Mouse (Mus musculus) stomach, postnatal 0 days (tissue): ENCODE data around the gene Nexmif. TPM values are rescaled to one million over a fixed set of nuclear protein-coding genes. Genes with fewer than 3 reads are reported as not detected.
"Not testable (repeated sequence)": the region's sequence is repeated elsewhere in the genome, so short reads cannot be mapped to it uniquely, and the experiment has no call there.

Experiments used
- ATAC-seq: fragments of 200-750 bp; cut with Nextera tagmentation; 2 replicates; pipeline ENCODE4 v1.8.0; 2017; ENCODE audit not compliant: low FRiP score, low TSS enrichment
- DNase-seq: peaks from one replicate; pipeline ENCODE4 v3.0.0-alpha.2; 2016; ENCODE audit warnings: low spot score
- H3K27ac ChIP-seq: fragments of 300-500 bp; sonication (generic); replicated peaks from 2 replicates; pipeline ENCODE4 v1.5.1; 2014; ENCODE audit warnings: mild to moderate bottlenecking, control low read depth
- H3K27me3 ChIP-seq: fragments of 300-500 bp; sonication (generic); 2 replicates; pipeline ENCODE4 v1.6.1; 2014; ENCODE audit warnings: low read length; ENCODE audit not compliant: control insufficient read depth, insufficient read depth
- H3K36me3 ChIP-seq: fragments of 300-500 bp; sonication (generic); 2 replicates; pipeline ENCODE4 v1.6.1; 2014; ENCODE audit warnings: low read length, mixed read lengths; ENCODE audit not compliant: control insufficient read depth, insufficient read depth
- H3K4me1 ChIP-seq: fragments of 300-500 bp; sonication (generic); replicated peaks from 2 replicates; pipeline ENCODE4 v1.6.1; 2014; ENCODE audit warnings: antibody characterized with exemption; ENCODE audit not compliant: control insufficient read depth, insufficient read depth
- H3K4me2 ChIP-seq: fragments of 300-500 bp; sonication (generic); replicated peaks from 2 replicates; pipeline ENCODE4 v1.6.1; 2014; ENCODE audit warnings: low read depth, mild to moderate bottlenecking, control low read depth, moderate library complexity
- H3K4me3 ChIP-seq: fragments of 300-500 bp; sonication (generic); 2 replicates; pipeline ENCODE4 v1.5.1; 2014; ENCODE audit warnings: low read depth, low read length, control low read depth
- H3K9ac ChIP-seq: fragments of 300-500 bp; sonication (generic); 2 replicates; pipeline ENCODE4 v1.6.1; 2014; ENCODE audit warnings: mild to moderate bottlenecking, low read length, control low read depth, mixed read lengths
- H3K9me3 ChIP-seq: fragments of 300-500 bp; sonication (generic); 2 replicates; pipeline ENCODE4 v1.6.1; 2016; ENCODE audit warnings: low read length; ENCODE audit not compliant: control insufficient read depth
- CTCF ChIP-seq: IDR thresholded peaks from 2 replicates; pipeline ENCODE4 v1.5.1; 2016; ENCODE audit warnings: antibody characterized with exemption, low read depth, mild to moderate bottlenecking, moderate library complexity
- EP300 ChIP-seq: optimal IDR thresholded peaks from 2 replicates; pipeline ENCODE3; 2016; ENCODE audit warnings: antibody characterized with exemption
- WGBS: fragments of 180-500 bp; shearing (Covaris S2); extraction: QIAGEN DNeasy Blood & Tissue Kit; methylation state at CpG from one replicate; pipeline ENCODE4 v1.1.7; 2014; 5-methylcytosine and 5-hydroxymethylcytosine counted together
- polyA plus RNA-seq: library from polyadenylated mRNA; unstranded; fragments of >200 nt; fragmentation: Nextera tagmentation; extraction: Ambion mirVana; gene quantifications from 2 replicates; pipeline ENCODE4 v1.2.1, GENCODE M21; 2015

Nexmif gene
- polyA plus RNA-seq, 1 experiment from 2014 or later: 0.33 TPM

DNA sequence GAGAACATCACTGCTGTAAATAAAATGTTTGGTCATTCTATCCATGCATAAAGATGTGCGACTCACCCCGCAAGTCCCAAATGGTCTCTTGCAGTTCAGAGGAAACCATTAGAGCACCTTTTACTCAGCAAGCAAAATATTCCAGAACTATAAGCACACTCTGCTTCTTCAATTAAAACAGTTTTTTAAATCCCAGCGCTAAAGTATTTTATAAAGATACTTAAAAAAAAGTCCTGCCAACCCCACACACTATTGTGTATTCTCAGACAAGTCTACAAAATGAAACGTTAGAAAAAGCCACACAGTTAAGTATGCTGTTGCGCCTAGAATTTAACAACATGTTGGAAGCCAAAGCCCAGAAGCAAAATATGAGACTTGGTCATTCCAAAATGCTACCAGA is 1.9 kb downstream of the Nexmif start:
- Histone ChIP-seq H3K4me3 (no peak overlapping the region), H3K36me3 (no peaks in the 10 kb centered on the region), H3K9ac (no peak overlapping the region), H3K27me3 (no peaks in the 10 kb centered on the region), H3K9me3 (no peaks in the 10 kb centered on the region), H3K4me1 (no peaks in the 10 kb centered on the region), H3K27ac (no peak overlapping the region), H3K4me2 (no peak overlapping the region)
- ATAC-seq: no peak
- WGBS: 59% methylated on average over 5 of the region's 5 CpGs
- no peak for DNase-seq
- TF ChIP-seq EP300: no peak
- TF ChIP-seq CTCF: no peak

DNA sequence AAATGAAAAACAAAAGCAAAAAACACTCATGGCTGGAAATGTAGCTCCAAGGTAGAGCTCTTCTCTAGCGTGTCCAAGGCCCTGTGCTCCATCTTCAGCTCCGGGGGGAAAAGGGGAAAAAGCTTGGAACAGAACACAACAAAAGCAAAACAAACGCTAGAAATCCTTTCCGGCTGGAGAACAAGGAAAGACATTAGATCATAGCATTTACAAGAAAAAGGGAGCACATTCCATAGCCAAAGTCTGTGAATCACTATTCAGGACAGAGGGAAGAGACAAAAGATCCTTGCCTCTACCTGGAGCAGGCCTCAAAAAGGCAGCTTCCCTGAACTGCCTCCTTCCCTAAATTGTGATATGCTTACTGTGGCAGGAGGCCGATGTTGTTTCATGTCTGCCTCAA is 4.4 kb downstream of the Nexmif start:
- 70% methylated on average over 5 of the region's 5 CpGs for WGBS

DNA sequence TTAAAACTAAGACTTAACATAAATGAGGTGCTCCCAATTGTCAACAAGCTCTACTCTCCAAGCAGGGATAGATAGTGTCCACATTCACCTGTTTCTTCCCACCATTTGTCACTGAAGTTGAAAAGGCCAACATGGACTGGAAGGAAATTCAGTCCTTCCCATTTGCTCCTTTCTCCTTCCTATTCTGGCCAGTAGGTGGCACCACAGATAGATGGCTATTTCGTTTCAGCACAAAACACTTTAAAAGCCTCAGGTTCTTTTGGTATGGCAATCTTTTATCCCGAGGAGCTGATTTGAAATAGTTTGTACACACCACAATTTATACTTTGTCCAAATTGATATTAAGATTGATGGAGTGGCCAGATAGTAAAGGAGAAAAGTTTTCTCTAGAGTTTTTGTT is 21.7 kb downstream of the Nexmif start:
- no peaks in the 10 kb centered on the region for H3K4me1 ChIP-seq
- TF ChIP-seq CTCF (peak; percentile 87), EP300 (no peak)
- no peak overlapping the region for H3K9ac ChIP-seq
- H3K4me2 ChIP-seq: no peak overlapping the region
- DNase-seq (peak; percentile 18), ATAC-seq (no peak)
- 12% methylated on average over 2 of the region's 2 CpGs for whole genome bisulfite sequencing
- no peak overlapping the region for H3K27ac ChIP-seq
- H3K36me3 ChIP-seq: no peaks in the 10 kb centered on the region
- no peak overlapping the region for H3K4me3 ChIP-seq
- no peaks in the 10 kb centered on the region for H3K9me3 ChIP-seq
- no peaks in the 10 kb centered on the region for H3K27me3 ChIP-seq

More for the DNA sequence above, 4.4 kb downstream of the Nexmif start:
- ATAC-seq: no peak
- no peaks in the 10 kb centered on the region for H3K27me3 ChIP-seq
- H3K36me3 ChIP-seq: no peaks in the 10 kb centered on the region
- DNase-seq: no peak
- no peaks in the 10 kb centered on the region for H3K9me3 ChIP-seq
- no peak overlapping the region for H3K27ac ChIP-seq
- no peak overlapping the region for H3K4me2 ChIP-seq
- no peaks in the 10 kb centered on the region for H3K4me1 ChIP-seq
- H3K9ac ChIP-seq: no peak overlapping the region
- TF ChIP-seq EP300 (no peak), CTCF (no peak)
- H3K4me3 ChIP-seq: no peak overlapping the region

DNA sequence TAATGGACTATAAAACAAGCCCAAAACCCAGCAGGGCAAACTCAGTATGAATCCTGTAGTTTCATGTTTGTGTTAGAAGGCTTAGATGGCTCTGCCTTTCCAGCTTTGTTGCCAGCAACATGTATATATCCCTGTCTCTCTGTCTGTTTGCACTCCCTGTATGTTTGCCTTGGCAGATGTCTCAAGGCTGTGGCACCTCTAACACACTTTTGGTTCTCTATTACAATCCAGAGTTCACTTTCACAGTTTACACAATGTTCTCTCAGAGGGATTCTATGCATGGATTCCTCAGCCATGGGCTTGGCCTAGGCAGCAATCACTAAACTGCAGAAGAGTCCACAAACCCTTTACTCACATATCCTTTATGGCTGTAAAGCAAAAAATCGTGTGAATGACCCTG is 50.9 kb downstream of the Nexmif start:
- H3K36me3 ChIP-seq: no peaks in the 10 kb centered on the region
- ATAC-seq (no peak), DNase-seq (no peak)
- no peaks in the 10 kb centered on the region for H3K27me3 ChIP-seq
- no peaks in the 10 kb centered on the region for H3K9me3 ChIP-seq
- no peak overlapping the region for H3K9ac ChIP-seq
- TF ChIP-seq CTCF (no peak), EP300 (no peak)
- H3K27ac ChIP-seq: no peak overlapping the region
- H3K4me2 ChIP-seq: no peak overlapping the region
- no peak overlapping the region for H3K4me3 ChIP-seq
- 38% methylated on average over 1 of the region's 1 CpGs for WGBS
- no peaks in the 10 kb centered on the region for H3K4me1 ChIP-seq

DNA sequence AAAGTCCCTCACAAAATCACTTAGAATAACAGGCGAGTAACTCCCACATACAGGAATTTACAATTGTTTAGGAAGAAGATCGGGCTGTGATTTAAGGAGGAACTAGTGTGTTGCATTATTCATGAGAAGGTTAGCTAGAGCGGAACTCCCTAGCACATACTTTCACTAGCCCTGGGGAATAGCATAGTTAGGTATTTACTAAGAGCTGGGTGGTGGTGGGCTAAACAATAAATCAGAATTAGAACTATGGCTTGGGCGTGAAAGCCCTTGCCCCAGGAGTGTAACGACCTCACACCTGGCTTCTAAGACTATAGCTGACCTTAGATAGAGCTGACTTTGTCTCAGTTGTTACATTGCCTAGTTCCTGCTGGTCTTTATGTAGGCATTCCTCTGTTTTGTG is 85.7 kb downstream of the Nexmif start:
- H3K36me3 ChIP-seq, ATAC-seq, DNase-seq, H3K4me3 ChIP-seq, H3K27me3 ChIP-seq, H3K4me2 ChIP-seq, H3K27ac ChIP-seq, H3K9ac ChIP-seq, H3K9me3 ChIP-seq, H3K4me1 ChIP-seq: not testable (repeated sequence)
- WGBS: 74% methylated on average over 5 of the region's 5 CpGs

DNA sequence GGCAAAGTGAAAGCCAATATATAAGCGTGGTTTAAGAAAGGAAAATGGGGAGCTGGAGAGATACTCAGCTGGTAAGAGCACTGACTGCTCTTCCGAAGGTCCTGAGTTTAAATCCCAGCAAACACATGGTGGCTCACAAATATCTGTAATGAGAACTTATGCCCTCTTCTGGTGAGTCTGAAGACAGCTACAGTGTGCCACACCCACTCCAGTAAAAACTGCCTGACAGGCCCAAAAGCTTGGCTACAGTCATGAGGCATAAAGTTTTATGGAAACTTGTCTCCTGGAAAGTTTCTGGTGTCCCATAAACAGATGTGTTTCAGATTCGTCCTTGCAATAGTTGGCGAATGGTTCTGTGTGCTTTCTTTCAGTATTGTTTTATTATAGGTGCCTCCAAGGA is 86.4 kb downstream of the Nexmif start:
- H3K4me2 ChIP-seq: no peak overlapping the region
- H3K9me3 ChIP-seq: no peaks in the 10 kb centered on the region
- DNase-seq: no peak
- no peak overlapping the region for H3K9ac ChIP-seq
- peak; percentile 24 for TF ChIP-seq CTCF
- TF ChIP-seq EP300: no peak
- H3K27ac ChIP-seq: no peak overlapping the region
- no peaks in the 10 kb centered on the region for H3K36me3 ChIP-seq
- no peak for ATAC-seq
- WGBS: 63% methylated on average over 4 of the region's 4 CpGs
- H3K4me1 ChIP-seq: no peaks in the 10 kb centered on the region
- H3K27me3 ChIP-seq: no peaks in the 10 kb centered on the region
- no peak overlapping the region for H3K4me3 ChIP-seq

DNA sequence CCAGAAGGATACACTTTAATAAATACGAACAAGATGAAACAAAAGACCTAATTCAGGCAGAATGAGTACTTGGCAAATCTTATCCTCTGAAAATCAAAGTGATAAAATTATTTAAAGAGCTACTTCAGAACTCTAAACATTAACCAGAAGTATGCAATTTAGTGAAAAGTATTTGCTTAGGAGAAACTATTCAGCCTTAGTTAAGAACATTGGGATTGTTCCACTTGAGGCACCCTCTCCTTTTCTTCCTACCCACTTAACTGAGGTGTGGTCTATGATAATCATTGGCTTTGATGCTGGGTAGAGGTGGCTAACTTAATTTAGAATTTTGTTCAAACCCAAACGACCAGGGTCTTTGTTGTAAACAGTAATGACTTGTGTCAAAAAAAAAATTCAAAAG is 146.1 kb downstream of the Nexmif start:
- no peaks in the 10 kb centered on the region for H3K36me3 ChIP-seq
- WGBS: 39% methylated on average over 2 of the region's 2 CpGs
- no peak overlapping the region for H3K27ac ChIP-seq
- ATAC-seq: no peak
- H3K4me2 ChIP-seq: no peak overlapping the region
- H3K4me1 ChIP-seq: no peaks in the 10 kb centered on the region
- H3K4me3 ChIP-seq: no peak overlapping the region
- no peaks in the 10 kb centered on the region for H3K27me3 ChIP-seq
- no peak overlapping the region for H3K9ac ChIP-seq
- H3K9me3 ChIP-seq: no peaks in the 10 kb centered on the region
- DNase-seq: no peak
- TF ChIP-seq CTCF (no peak), EP300 (no peak)
